Mouse (Mus musculus) stomach, postnatal 0 days (tissue): Measurements from ENCODE around the gene Nr4a1.

Source experiments
- CTCF ChIP-seq: IDR thresholded peaks from 2 replicates; pipeline ENCODE4 v1.5.1; 2016; ENCODE audit warnings: antibody characterized with exemption, low read depth, mild to moderate bottlenecking, moderate library complexity
- EP300 ChIP-seq: optimal IDR thresholded peaks from 2 replicates; pipeline ENCODE3; 2016; ENCODE audit warnings: antibody characterized with exemption

DNA sequence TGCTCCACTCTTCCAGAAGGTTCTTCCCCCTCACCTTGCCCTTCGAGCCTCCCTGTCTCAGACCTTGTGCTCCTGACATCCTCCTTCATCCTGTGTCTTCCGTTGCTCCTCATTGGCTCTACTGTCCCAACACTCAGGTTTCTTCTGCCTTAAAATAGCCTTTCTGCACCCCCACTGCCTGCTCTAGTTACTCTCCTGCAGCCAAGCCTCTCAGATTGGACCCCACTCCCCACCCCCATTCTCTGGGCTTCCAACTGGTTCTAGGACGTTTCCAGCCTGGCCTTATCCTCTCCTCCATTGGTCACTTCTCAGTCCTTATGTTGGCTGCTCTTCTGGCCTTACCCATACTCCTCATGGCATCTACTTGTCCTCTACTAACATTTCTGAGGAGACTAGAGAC is 48.1 kb downstream of the Nr4a1 start:
- TF ChIP-seq CTCF, result no peak
- TF ChIP-seq EP300, result no peak
